Mouse (Mus musculus) layer of hippocampus, adult 2 months (tissue): ENCODE measurements around the gene Kmo. TPM values are rescaled to one million over a fixed set of nuclear protein-coding genes. Genes with fewer than 3 reads are reported as not detected.
A peak's percentile ranks its signal among the peaks of the same experiment; 100 is the strongest.

ENCODE experiments used
- DNase-seq, 2 experiments: peaks; one replicate each; pipeline ENCODE4 v3.0.0; 2022; ENCODE audit warnings: low spot score in 2 of 2
- H3K27ac ChIP-seq: fragments of 200-600 bp; 2 replicates; pipeline ENCODE4 v1.8.1; 2022
- H3K4me3 ChIP-seq: fragments of 200-600 bp; 2 replicates; pipeline ENCODE4 v1.8.1; 2022; ENCODE audit warnings: mild to moderate bottlenecking
- CTCF ChIP-seq: fragments of 200-600 bp; conservative IDR thresholded peaks from 2 replicates; pipeline ENCODE4 v1.8.1; 2022; ENCODE audit warnings: antibody characterized with exemption, mild to moderate bottlenecking, moderate library complexity
- total RNA-seq, 2 experiments: library from RNA; stranded (reverse); gene quantifications; 2 replicates each; pipeline ENCODE4 v1.2.3; 2021

Kmo gene
- total RNA-seq, 2 experiments from 2014 or later: 0.15 TPM; not detected in 1

- no peak overlapping the region for H3K27ac ChIP-seq
- no peak overlapping the region for H3K4me3 ChIP-seq
- no peak for DNase-seq
- TF ChIP-seq CTCF: no peak
Measured at GRCm38 (mm10) chr1:175643496-175644265, 23.5 kb downstream of the Kmo start.

GRCm38 (mm10) chr1:175646952-175647351, 26.8 kb downstream of the Kmo start:
- Histone ChIP-seq H3K4me3 (no peak overlapping the region), H3K27ac (no peak overlapping the region)
- no peak for DNase-seq
- no peak for TF ChIP-seq CTCF

GRCm38 (mm10) chr1:175648615-175649014, 28.4 kb downstream of the Kmo start:
- H3K27ac ChIP-seq: no peak overlapping the region
- DNase-seq: no peak
- TF ChIP-seq CTCF: no peak
- H3K4me3 ChIP-seq: no peak overlapping the region

- no peak overlapping the region for H3K27ac ChIP-seq
- H3K4me3 ChIP-seq: no peak overlapping the region
- DNase-seq: no peak
- no peak for TF ChIP-seq CTCF
Measured at GRCm38 (mm10) chr1:175659900-175660299, 39.7 kb downstream of the Kmo start.

- Histone ChIP-seq H3K4me3 (no peak overlapping the region), H3K27ac (no peak overlapping the region)
- TF ChIP-seq CTCF: peak; percentile 88
- DNase-seq: no peak
Measured at GRCm38 (mm10) chr1:175668666-175669405, 48.7 kb downstream of the Kmo start.

- Histone ChIP-seq H3K4me3 (no peak overlapping the region), H3K27ac (no peak overlapping the region)
- no peak for TF ChIP-seq CTCF
- no peak for DNase-seq
Measured at GRCm38 (mm10) chr1:175669456-175669855, 49.3 kb downstream of the Kmo start.

GRCm38 (mm10) chr1:175670042-175670441, 49.9 kb downstream of the Kmo start:
- Histone ChIP-seq H3K27ac (no peak overlapping the region), H3K4me3 (no peak overlapping the region)
- no peak for DNase-seq
- no peak for TF ChIP-seq CTCF

GRCm38 (mm10) chr1:175671626-175672025, 51.4 kb downstream of the Kmo start:
- no peak overlapping the region for H3K27ac ChIP-seq
- no peak for DNase-seq
- TF ChIP-seq CTCF: peak; percentile 72
- H3K4me3 ChIP-seq: no peak overlapping the region

- no peak for DNase-seq
- Histone ChIP-seq H3K4me3 (no peak overlapping the region), H3K27ac (no peak overlapping the region)
- TF ChIP-seq CTCF: no peak
Measured at GRCm38 (mm10) chr1:175673563-175674325, 53.6 kb downstream of the Kmo start.

GRCm38 (mm10) chr1:175675116-175675515, 54.9 kb downstream of the Kmo start:
- DNase-seq: no peak
- TF ChIP-seq CTCF: no peak
- Histone ChIP-seq H3K4me3 (no peak overlapping the region), H3K27ac (no peak overlapping the region)

GRCm38 (mm10) chr1:175677459-175677858, 57.3 kb downstream of the Kmo start:
- no peak for DNase-seq
- no peak overlapping the region for H3K27ac ChIP-seq
- no peak for TF ChIP-seq CTCF
- H3K4me3 ChIP-seq: no peak overlapping the region

GRCm38 (mm10) chr1:175680995-175681394, 60.8 kb downstream of the Kmo start:
- no peak for DNase-seq
- TF ChIP-seq CTCF: no peak
- Histone ChIP-seq H3K27ac (no peak overlapping the region), H3K4me3 (no peak overlapping the region)

- TF ChIP-seq CTCF: no peak
- Histone ChIP-seq H3K4me3 (peak overlapping the region; percentile 66), H3K27ac (peak overlapping the region; percentile 86)
- no peak for DNase-seq
Measured at GRCm38 (mm10) chr1:175691686-175692245, 71.6 kb downstream of the Kmo start.
